Mouse (Mus musculus) small intestine, adult 2 months (tissue): ENCODE measurements around the gene Pank1. TPM values are rescaled to one million over a fixed set of nuclear protein-coding genes. Genes with fewer than 3 reads are reported as not detected.

ENCODE experiments used
- H3K27ac ChIP-seq: fragments of 200-500 bp; 2 replicates; pipeline ENCODE4 v1.5.1; 2012; ENCODE audit warnings: low read depth, low read length, control low read depth, inconsistent platforms; ENCODE audit not compliant: insufficient read depth
- H3K27me3 ChIP-seq: fragments of 200-500 bp; 2 replicates; pipeline ENCODE4 v1.6.1; 2012; ENCODE audit warnings: mild to moderate bottlenecking, moderate library complexity, low read length, inconsistent platforms; ENCODE audit not compliant: control insufficient read depth, insufficient read depth
- H3K36me3 ChIP-seq: fragments of 200-500 bp; 2 replicates; pipeline ENCODE4 v1.6.1; 2012; ENCODE audit warnings: mild to moderate bottlenecking, low read length, control low read depth, inconsistent platforms; ENCODE audit not compliant: control insufficient read depth, insufficient read depth
- H3K4me1 ChIP-seq: fragments of 200-500 bp; 2 replicates; pipeline ENCODE4 v1.6.1; 2012; ENCODE audit warnings: low read length, inconsistent platforms, mixed read lengths; ENCODE audit not compliant: control insufficient read depth, insufficient read depth, insufficient read length
- H3K4me3 ChIP-seq: fragments of 200-500 bp; 2 replicates; pipeline ENCODE4 v1.5.1; 2012; ENCODE audit warnings: low read depth, mild to moderate bottlenecking, control low read depth, inconsistent platforms, low read length, moderate library complexity
- CTCF ChIP-seq: fragments of 200-500 bp; IDR thresholded peaks from 2 replicates; pipeline ENCODE4 v1.5.1; 2012; ENCODE audit warnings: low read depth, mild to moderate bottlenecking, control low read depth, inconsistent platforms, low read length, moderate library complexity, mixed read lengths; ENCODE audit not compliant: insufficient replicate concordance, insufficient read length; ENCODE audit errors: extremely low read depth
- POLR2A ChIP-seq: fragments of 200-500 bp; IDR thresholded peaks from 2 replicates; pipeline ENCODE4 v1.6.1; 2012; ENCODE audit warnings: low read depth, mild to moderate bottlenecking, control low read depth, inconsistent platforms, low read length, moderate library complexity
- WGBS: fragments of 180-500 bp; shearing (Covaris S2); methylation state at CpG from one replicate; pipeline ENCODE4 v1.1.7; 2018; 5-methylcytosine and 5-hydroxymethylcytosine counted together
- polyA plus RNA-seq: library from polyadenylated mRNA; depleted of rRNA; stranded (reverse); fragments of >200 nt; gene quantifications from 2 replicates; pipeline ENCODE4 v1.2.3, GENCODE M21; 2012

Pank1 gene
- polyA plus RNA-seq, 1 experiment, result 1.1 TPM

DNA sequence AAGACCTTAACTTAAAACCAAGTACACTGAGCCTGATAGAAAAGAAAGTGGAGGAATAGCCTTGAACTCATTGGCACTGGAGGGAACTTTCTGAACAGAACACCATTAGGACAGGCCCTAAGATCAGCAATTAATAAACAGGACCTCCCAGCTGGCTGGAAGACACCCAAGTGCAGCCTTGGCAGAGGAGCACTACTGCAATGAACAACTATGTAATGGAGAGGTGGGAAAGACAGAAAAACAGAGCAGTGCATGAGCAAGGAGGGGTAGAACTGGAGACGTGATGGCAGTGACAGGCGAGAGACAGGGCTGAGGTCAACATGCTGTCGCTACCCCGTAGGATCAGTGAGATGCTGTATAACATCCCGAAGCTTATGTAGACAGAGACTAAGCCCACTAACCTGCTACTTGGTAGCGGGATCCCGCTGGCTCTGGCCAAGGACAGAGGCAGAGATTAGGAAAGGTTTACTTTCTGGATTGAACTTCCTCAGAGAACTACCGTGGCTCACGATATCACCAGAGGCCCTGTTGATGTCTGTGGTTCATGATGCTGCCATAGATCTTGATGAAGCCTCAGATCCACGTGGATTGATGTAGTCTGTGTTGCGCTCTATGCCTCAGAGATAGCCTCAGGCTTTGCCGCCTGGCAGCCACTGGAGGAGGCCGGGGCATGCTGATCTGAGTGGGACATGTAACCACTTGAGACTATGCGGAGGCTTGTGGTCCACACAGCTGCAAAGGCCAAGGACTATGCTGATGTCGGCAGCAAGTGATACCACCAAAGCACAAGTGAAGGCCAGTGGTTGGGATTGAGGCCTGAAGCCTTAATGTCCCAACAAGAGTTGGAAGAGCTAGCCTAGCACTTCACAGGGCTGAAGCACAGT lies 18.1 kb upstream of the Pank1 start:
- peaks cover 2% of the 10 kb centered on the region; the same call in 1 of the 2 replicates for H3K27me3 ChIP-seq
- no peak overlapping the region for H3K27ac ChIP-seq
- no peaks in the 10 kb centered on the region for H3K4me1 ChIP-seq
- TF ChIP-seq CTCF (no peak), POLR2A (no peak)
- no peaks in the 10 kb centered on the region for H3K36me3 ChIP-seq
- 90% methylated on average over 15 of the region's 15 CpGs for WGBS
- no peak overlapping the region for H3K4me3 ChIP-seq

DNA sequence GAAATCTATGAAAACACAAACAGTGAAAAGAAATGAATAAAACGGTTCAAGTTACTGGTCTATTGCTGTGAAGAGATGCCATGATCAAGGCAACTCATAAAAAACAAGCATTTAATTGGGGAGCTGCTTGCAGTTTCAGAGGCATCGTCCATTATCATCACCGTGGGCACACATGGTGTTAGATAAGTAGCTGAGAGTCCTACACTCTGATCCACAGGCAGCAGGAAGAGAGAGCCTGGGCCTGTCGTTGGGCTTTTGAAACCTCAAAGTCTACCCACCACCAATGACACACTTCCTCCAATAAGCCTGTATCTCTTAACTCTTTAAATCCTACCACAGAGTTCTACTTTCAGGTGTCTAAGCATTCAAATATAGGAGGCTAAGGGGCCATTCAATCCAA lies 15.8 kb upstream of the Pank1 start:
- Histone ChIP-seq H3K4me1 (no peaks in the 10 kb centered on the region), H3K36me3 (no peaks in the 10 kb centered on the region), H3K27ac (no peak overlapping the region), H3K4me3 (no peak overlapping the region), H3K27me3 (peaks cover 2% of the 10 kb centered on the region; the same call in 1 of the 2 replicates)
- no peak for TF ChIP-seq CTCF
- no peak for TF ChIP-seq POLR2A
- 73% methylated on average over 4 of the region's 4 CpGs for WGBS

DNA sequence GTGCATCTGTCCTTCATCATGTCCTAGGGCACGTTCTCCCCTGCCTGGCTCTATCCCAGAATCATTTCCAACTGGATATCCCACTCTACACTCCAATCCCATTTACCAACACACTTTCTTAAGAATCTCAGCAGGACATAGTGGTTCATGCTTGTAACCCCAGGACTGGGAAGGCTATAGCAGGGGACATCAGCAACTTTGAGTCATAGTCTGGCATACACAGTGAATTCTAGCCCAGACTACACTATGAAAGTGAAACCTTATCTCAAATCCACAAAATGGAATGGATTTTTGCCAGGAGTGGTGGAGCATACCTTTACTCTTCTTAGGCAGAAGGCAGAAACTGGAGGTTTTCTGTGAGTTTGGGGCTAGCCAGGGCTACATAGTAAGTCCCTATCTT lies 12.3 kb upstream of the Pank1 start:
- Histone ChIP-seq H3K36me3 (no peaks in the 10 kb centered on the region), H3K4me1 (no peaks in the 10 kb centered on the region), H3K27ac (no peak overlapping the region), H3K27me3 (peaks cover 2% of the 10 kb centered on the region; the same call in 1 of the 2 replicates), H3K4me3 (no peak overlapping the region)
- TF ChIP-seq CTCF (no peak), POLR2A (no peak)
- WGBS, result 86% methylated on average over 1 of the region's 1 CpGs

DNA sequence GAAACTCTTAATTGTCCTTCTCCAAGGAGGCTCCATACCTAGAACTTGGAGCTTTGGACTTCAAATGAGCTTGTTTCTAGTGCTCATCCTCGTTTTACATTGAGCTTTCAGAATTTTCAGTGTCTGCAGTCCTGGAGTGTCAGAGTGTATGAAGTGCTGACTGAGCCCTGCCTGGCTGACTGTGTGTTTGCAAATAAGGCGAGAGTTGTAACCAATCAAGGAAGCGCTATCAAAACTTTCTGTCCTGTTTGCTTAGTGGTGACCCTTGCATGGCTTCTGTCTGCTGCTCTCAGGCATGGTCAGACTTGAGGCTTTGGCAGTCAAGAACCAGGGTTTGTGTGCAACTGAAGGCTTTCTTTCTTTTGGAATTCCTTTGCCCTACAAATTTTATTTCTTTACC lies 11.7 kb upstream of the Pank1 start:
- Histone ChIP-seq H3K4me3 (no peak overlapping the region), H3K27me3 (peaks cover 2% of the 10 kb centered on the region; the same call in 1 of the 2 replicates), H3K4me1 (no peaks in the 10 kb centered on the region), H3K36me3 (no peaks in the 10 kb centered on the region), H3K27ac (no peak overlapping the region)
- WGBS, result 63% methylated on average over 3 of the region's 3 CpGs
- TF ChIP-seq POLR2A (no peak), CTCF (no peak)

DNA sequence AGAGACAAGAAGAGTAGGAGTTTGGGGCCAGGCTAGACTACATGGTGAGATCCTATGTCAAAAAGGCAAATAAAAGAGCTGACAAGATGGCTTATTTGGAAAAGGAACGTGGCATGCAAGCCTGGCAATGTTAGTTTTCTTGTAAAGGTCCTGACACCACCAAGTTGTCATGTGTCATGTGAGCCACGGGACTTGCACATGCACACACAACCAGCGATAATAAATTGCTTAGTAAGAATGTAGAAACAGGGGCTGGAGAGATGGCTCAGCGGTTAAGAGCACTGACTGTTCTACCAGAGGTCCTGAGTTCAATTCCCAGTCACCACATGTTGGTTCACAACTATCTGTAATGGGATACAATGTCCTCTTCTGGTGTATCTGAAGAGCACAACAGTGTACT lies 7.1 kb upstream of the Pank1 start:
- no peak overlapping the region for H3K4me3 ChIP-seq
- no peak overlapping the region for H3K27ac ChIP-seq
- 90% methylated on average over 4 of the region's 4 CpGs for WGBS
- H3K36me3 ChIP-seq, result no peaks in the 10 kb centered on the region
- H3K4me1 ChIP-seq, result no peaks in the 10 kb centered on the region; the same call in 1 of the 2 replicates
- TF ChIP-seq CTCF, result no peak
- TF ChIP-seq POLR2A, result no peak
- H3K27me3 ChIP-seq, result no peaks in the 10 kb centered on the region

DNA sequence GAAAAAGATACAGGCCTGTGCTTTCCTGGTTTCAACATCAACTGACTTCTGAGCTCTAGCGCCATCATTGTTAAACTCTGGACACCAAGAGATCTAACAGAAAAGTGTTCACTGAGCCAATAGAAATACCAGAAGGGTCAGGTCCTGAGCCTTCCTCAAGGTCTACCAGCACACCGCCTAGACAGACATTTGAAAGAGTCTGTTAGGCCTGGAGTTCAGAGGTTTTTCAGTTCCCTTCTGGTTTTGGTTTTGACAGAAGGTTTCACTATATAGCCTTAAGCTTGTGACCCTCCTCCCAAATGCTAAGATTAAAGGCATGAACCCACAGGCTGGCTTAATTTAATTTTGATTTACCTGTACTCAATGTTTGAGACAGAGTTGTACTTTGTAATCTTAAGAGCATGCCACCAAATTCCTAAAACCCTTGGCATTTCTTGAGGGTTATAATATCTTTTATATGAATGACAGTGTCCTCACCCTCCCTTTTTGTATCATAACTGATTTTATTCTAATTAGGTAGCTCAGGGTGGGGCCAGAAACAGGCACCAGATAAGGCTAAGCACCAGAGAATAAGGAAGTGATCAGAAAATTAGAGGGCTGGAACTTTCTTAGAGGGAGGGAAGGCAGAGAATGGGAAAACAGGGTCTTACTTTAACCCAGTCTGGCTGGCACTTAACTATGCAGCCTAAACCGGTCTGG lies 4.4 kb upstream of the Pank1 start:
- H3K27me3 ChIP-seq, result no peaks in the 10 kb centered on the region
- H3K27ac ChIP-seq, result no peak overlapping the region
- no peak overlapping the region for H3K4me3 ChIP-seq
- 54% methylated on average over 3 of the region's 3 CpGs for WGBS
- TF ChIP-seq CTCF (no peak), POLR2A (no peak)
- no peaks in the 10 kb centered on the region; the same call in 1 of the 2 replicates for H3K4me1 ChIP-seq
- no peaks in the 10 kb centered on the region for H3K36me3 ChIP-seq

DNA sequence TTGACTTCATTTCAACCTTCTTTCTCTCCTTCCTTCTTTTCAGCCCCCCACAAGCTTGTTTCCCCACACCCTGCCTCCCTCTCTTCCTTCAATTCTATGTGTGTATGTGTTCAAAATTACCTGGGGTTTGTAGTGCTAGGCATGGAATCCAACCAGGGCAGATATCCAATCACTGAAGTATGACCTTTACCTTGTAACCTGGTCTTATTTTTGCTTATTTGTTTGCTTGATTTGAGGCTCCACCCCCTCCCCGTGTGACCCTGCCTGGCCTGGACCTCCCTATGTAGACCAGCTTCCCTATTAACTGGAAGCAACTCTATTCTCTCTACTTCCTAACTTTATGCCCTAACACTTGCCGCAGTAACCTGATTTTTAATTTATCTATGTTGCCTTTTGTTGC lies 3.2 kb upstream of the Pank1 start:
- Histone ChIP-seq H3K4me3 (no peak overlapping the region), H3K27me3 (no peaks in the 10 kb centered on the region), H3K27ac (no peak overlapping the region), H3K36me3 (no peaks in the 10 kb centered on the region), H3K4me1 (no peaks in the 10 kb centered on the region; the same call in 1 of the 2 replicates)
- 62% methylated on average over 2 of the region's 2 CpGs for WGBS
- no peak for TF ChIP-seq POLR2A
